Comparison of ENCODE assay signal across 24 mouse cellular contexts in the genomic region with DNA sequence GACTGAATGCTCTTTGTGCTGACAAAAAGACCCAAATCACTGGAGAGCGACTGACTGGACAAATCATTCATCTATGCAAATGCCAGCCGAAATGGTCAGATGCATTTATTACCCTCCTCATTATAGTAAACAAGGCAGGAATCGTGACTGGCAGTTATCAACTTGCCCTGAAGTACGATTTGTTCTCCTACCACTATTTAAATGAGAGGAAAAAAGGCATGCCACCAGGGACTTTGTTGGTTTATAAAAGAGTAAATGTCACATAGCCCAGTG. TPM values are rescaled to one million over a fixed set of nuclear protein-coding genes. Genes with fewer than 3 reads are reported as not detected.
DNase-seq lines count a peak whose midpoint lies in the region; ATAC-seq and TF ChIP-seq lines count a peak whose summit lies in the region.
"Had no signal": no experiment of that assay in that cellular context is flagged by ENCODE, and none has a peak within 500 bp of the region (broad histone marks: within the 10 kb centered on the region; RNA-seq: fewer than 3 reads in every experiment).

No protein-coding gene starts in this region.

- no peak for TF ChIP-seq CTCF in thymus, adult 2 months (IDR thresholded peaks at IDR 0.05; ENCODE audit: borderline replicate concordance, control insufficient read depth, extremely low read depth, insufficient read depth, low read length, poor library complexity)

- TF ChIP-seq POLR2A in thymus, adult 2 months (IDR thresholded peaks at IDR 0.05; ENCODE audit: control insufficient read depth, extremely low read depth, insufficient read depth, low read length, poor library complexity), result no peak

- no peak overlapping the region for H3K27ac ChIP-seq in forebrain, embryonic 11.5 days (ENCODE audit: low read depth, low read length)
- H3K27ac ChIP-seq in forebrain, embryonic 10.5 days, result no peak overlapping the region
- H3K27ac ChIP-seq in forebrain, embryonic 13.5 days, result no peak overlapping the region
- H3K27ac ChIP-seq in hindbrain, embryonic 13.5 days, result no peak overlapping the region
- H3K27ac ChIP-seq in midbrain, embryonic 16.5 days (ENCODE audit: low read length), result no peak overlapping the region
- H3K27ac ChIP-seq in thymus, adult 2 months (ENCODE audit: control insufficient read depth, insufficient read depth, low read length), result no peak overlapping the region
- H3K27ac ChIP-seq: heart, embryonic 13.5 days; limb, embryonic 15.5 days; liver, embryonic 15.5 days; stomach, postnatal 0 days had no signal

- H3K9me3 ChIP-seq in forebrain, embryonic 11.5 days (ENCODE audit: control insufficient read depth, low read length), result no peaks in the 10 kb centered on the region; the same call in 1 of the 2 replicates
- no peaks in the 10 kb centered on the region for H3K9me3 ChIP-seq in forebrain, embryonic 10.5 days
- H3K9me3 ChIP-seq in forebrain, embryonic 13.5 days (replicated peaks), result peaks cover 8% of the 10 kb centered on the region
- H3K9me3 ChIP-seq in hindbrain, embryonic 13.5 days, result peaks cover 5% of the 10 kb centered on the region; the same call in 1 of the 2 replicates
- H3K9me3 ChIP-seq in midbrain, embryonic 16.5 days (replicated peaks; ENCODE audit: control insufficient read depth, low read length, poor library complexity, severe bottlenecking), result peaks cover 7% of the 10 kb centered on the region
- H3K9me3 ChIP-seq: G1E; limb, embryonic 15.5 days; liver, embryonic 15.5 days had no signal

- 32% methylated on average over 4 of the region's 4 CpGs for WGBS in forebrain, embryonic 11.5 days
- WGBS in forebrain, embryonic 10.5 days, result 61% methylated on average over 4 of the region's 4 CpGs
- 17% methylated on average over 4 of the region's 4 CpGs for WGBS in forebrain, embryonic 13.5 days
- 22% methylated on average over 4 of the region's 4 CpGs for WGBS in hindbrain, embryonic 13.5 days
- WGBS in midbrain, embryonic 16.5 days, result 9% methylated on average over 4 of the region's 4 CpGs
- 88% methylated on average over 4 of the region's 4 CpGs for WGBS in thymus, adult 2 months

- peak; percentile 60 for ATAC-seq in forebrain, embryonic 11.5 days (replicated peaks; ENCODE audit: low FRiP score)
- peak; percentile 82 for ATAC-seq in forebrain, embryonic 13.5 days
- ATAC-seq in hindbrain, embryonic 13.5 days (ENCODE audit: low FRiP score), result peak; percentile 49; the same call in 1 of the 2 replicates
- no peak for ATAC-seq in midbrain, embryonic 16.5 days
- ATAC-seq: activated CD4-positive, CD25-positive, alpha-beta regulatory T cell, adult 4 months; lung, postnatal 0 days had no signal

- no peak overlapping the region for H3K4me3 ChIP-seq in forebrain, embryonic 11.5 days (ENCODE audit: low read depth, low read length)
- no peak overlapping the region for H3K4me3 ChIP-seq in forebrain, embryonic 10.5 days
- H3K4me3 ChIP-seq in forebrain, embryonic 13.5 days, result no peak overlapping the region
- no peak overlapping the region for H3K4me3 ChIP-seq in hindbrain, embryonic 13.5 days
- no peak overlapping the region for H3K4me3 ChIP-seq in midbrain, embryonic 16.5 days (ENCODE audit: low read depth, low read length)
- H3K4me3 ChIP-seq in thymus, adult 2 months (ENCODE audit: control insufficient read depth, insufficient read depth, low read length), result no peak overlapping the region
- H3K4me3 ChIP-seq: heart, embryonic 13.5 days; limb, embryonic 15.5 days; liver, embryonic 15.5 days; myocyte had no signal

- no peaks in the 10 kb centered on the region for H3K4me1 ChIP-seq in forebrain, embryonic 11.5 days (replicated peaks; ENCODE audit: control insufficient read depth, insufficient read depth, low read length)
- peaks cover 9% of the 10 kb centered on the region for H3K4me1 ChIP-seq in forebrain, embryonic 10.5 days
- peaks cover 21% of the 10 kb centered on the region for H3K4me1 ChIP-seq in forebrain, embryonic 13.5 days
- no peaks in the 10 kb centered on the region; the same call in 1 of the 2 replicates for H3K4me1 ChIP-seq in hindbrain, embryonic 13.5 days (replicated peaks)
- H3K4me1 ChIP-seq in midbrain, embryonic 16.5 days (ENCODE audit: control insufficient read depth, insufficient read depth, low read length), result peaks cover 9% of the 10 kb centered on the region
- H3K4me1 ChIP-seq in thymus, adult 2 months (replicated peaks; ENCODE audit: control insufficient read depth, insufficient read depth, low read length), result no peaks in the 10 kb centered on the region
- H3K4me1 ChIP-seq: heart, embryonic 13.5 days; limb, embryonic 15.5 days; liver, embryonic 15.5 days had no signal

- no peak overlapping the region for H3K4me2 ChIP-seq in forebrain, embryonic 11.5 days (ENCODE audit: low read depth, low read length, severe bottlenecking)
- H3K4me2 ChIP-seq in forebrain, embryonic 13.5 days, result no peak overlapping the region
- no peak overlapping the region for H3K4me2 ChIP-seq in hindbrain, embryonic 13.5 days
- peak overlapping the region; percentile 14; the same call in 1 of the 2 replicates for H3K4me2 ChIP-seq in midbrain, embryonic 16.5 days (ENCODE audit: low read length)
- H3K4me2 ChIP-seq: heart, embryonic 13.5 days; limb, embryonic 15.5 days; liver, embryonic 15.5 days had no signal

- DNase-seq in forebrain, embryonic 11.5 days (ENCODE audit: low spot score), result no peak
- no peak for DNase-seq in forebrain, embryonic 10.5 days (ENCODE audit: extremely low spot score, low spot score)
- no peak for DNase-seq in thymus, adult 2 months
- no peak for DNase-seq in thymus, postnatal 10 days (ENCODE audit: low spot score in 2 of 2)
- DNase-seq: adrenal gland, postnatal 14 days; cerebellum, adult 11 months; cerebellum, postnatal 14 days; gastrocnemius, postnatal 10 days; heart, adult 18-20 months; heart, postnatal 36 days; kidney, adult 9 months; kidney, postnatal 36 days; thymus, postnatal 25 days had no signal

- H3K27me3 ChIP-seq in forebrain, embryonic 11.5 days (ENCODE audit: control insufficient read depth, insufficient read depth, low read length), result no peaks in the 10 kb centered on the region
- H3K27me3 ChIP-seq in forebrain, embryonic 10.5 days (ENCODE audit: poor library complexity, severe bottlenecking), result no peaks in the 10 kb centered on the region
- H3K27me3 ChIP-seq in forebrain, embryonic 13.5 days, result no peaks in the 10 kb centered on the region
- H3K27me3 ChIP-seq in hindbrain, embryonic 13.5 days, result no peaks in the 10 kb centered on the region
- H3K27me3 ChIP-seq in midbrain, embryonic 16.5 days (ENCODE audit: control insufficient read depth, insufficient read depth, low read depth, low read length), result no peaks in the 10 kb centered on the region
- H3K27me3 ChIP-seq in thymus, adult 2 months (ENCODE audit: control insufficient read depth, insufficient read depth, low read length), result no peaks in the 10 kb centered on the region
- H3K27me3 ChIP-seq: heart, embryonic 13.5 days; limb, embryonic 15.5 days; liver, embryonic 15.5 days had no signal

- no peak overlapping the region for H3K9ac ChIP-seq in forebrain, embryonic 11.5 days (ENCODE audit: low read length)
- no peak overlapping the region for H3K9ac ChIP-seq in forebrain, embryonic 13.5 days
- H3K9ac ChIP-seq in hindbrain, embryonic 13.5 days, result no peak overlapping the region
- no peak overlapping the region for H3K9ac ChIP-seq in midbrain, embryonic 16.5 days (ENCODE audit: low read depth, low read length)
- H3K9ac ChIP-seq: heart, embryonic 13.5 days; limb, embryonic 15.5 days; liver, embryonic 15.5 days had no signal

- no peaks in the 10 kb centered on the region for H3K36me3 ChIP-seq in forebrain, embryonic 11.5 days (ENCODE audit: control insufficient read depth, insufficient read depth, low read length)
- no peaks in the 10 kb centered on the region for H3K36me3 ChIP-seq in forebrain, embryonic 10.5 days (replicated peaks)
- no peaks in the 10 kb centered on the region for H3K36me3 ChIP-seq in forebrain, embryonic 13.5 days (ENCODE audit: poor library complexity, severe bottlenecking)
- no peaks in the 10 kb centered on the region for H3K36me3 ChIP-seq in hindbrain, embryonic 13.5 days
- H3K36me3 ChIP-seq in midbrain, embryonic 16.5 days (ENCODE audit: control insufficient read depth, insufficient read depth, low read length), result no peaks in the 10 kb centered on the region
- no peaks in the 10 kb centered on the region for H3K36me3 ChIP-seq in thymus, adult 2 months (ENCODE audit: control insufficient read depth, insufficient read depth, low read length)
- H3K36me3 ChIP-seq: G1E; heart, embryonic 13.5 days; limb, embryonic 15.5 days; liver, embryonic 15.5 days had no signal

RNA-seq across cellular contexts. Expression of gene Fbxl4, which starts 55.5 kb away (rescaled TPM):
- 7.8 and 7.9 TPM in 2 replicates for polyA plus RNA-seq in forebrain, embryonic 11.5 days (2014; fragmentation: Nextera tagmentation; extraction: Ambion mirVana)
- 5.9 and 6.8 TPM in 2 replicates for polyA plus RNA-seq in forebrain, embryonic 10.5 days (2016; fragmentation: Nextera tagmentation; extraction: Ambion mirVana)
- 8.9 and 10.2 TPM in 2 replicates for polyA plus RNA-seq in forebrain, embryonic 13.5 days (2015; fragmentation: Nextera tagmentation; extraction: Ambion mirVana)
- 13.2 and 13.5 TPM in 2 replicates for polyA plus RNA-seq in hindbrain, embryonic 13.5 days (2015; fragmentation: Nextera tagmentation; extraction: Ambion mirVana)
- polyA plus RNA-seq in midbrain, embryonic 16.5 days (2015; fragmentation: Nextera tagmentation; extraction: Ambion mirVana), result 15.8 and 17.3 TPM in 2 replicates
- polyA plus RNA-seq in thymus, adult 2 months (2012; rRNA removed), result 13.1 and 15.9 TPM in 2 replicates
